Mouse (Mus musculus) forebrain, postnatal 0 days (tissue): ENCODE results near the gene Ugt1a10. TPM values are rescaled to one million over a fixed set of nuclear protein-coding genes. Genes with fewer than 3 reads are reported as not detected.

Source experiments
- ATAC-seq: fragments of 200-750 bp; cut with Nextera tagmentation; 2 replicates; pipeline ENCODE4 v1.8.0; 2017; ENCODE audit warnings: mild to moderate bottlenecking, moderate library complexity
- DNase-seq: peaks from one replicate; pipeline ENCODE4 v3.0.0-alpha.2; 2015
- H3K27ac ChIP-seq: fragments of 300-500 bp; sonication (generic); 2 replicates; pipeline ENCODE4 v1.5.1; 2014; ENCODE audit warnings: low read depth, mild to moderate bottlenecking, antibody characterized with exemption, low read length, moderate library complexity, mixed read lengths
- H3K27me3 ChIP-seq: fragments of 300-500 bp; sonication (generic); 2 replicates; pipeline ENCODE4 v1.6.1; 2014; ENCODE audit warnings: mild to moderate bottlenecking, low read length, mixed read lengths; ENCODE audit not compliant: insufficient read depth
- H3K36me3 ChIP-seq: fragments of 300-500 bp; sonication (generic); 2 replicates; pipeline ENCODE4 v1.6.1; 2014; ENCODE audit warnings: mild to moderate bottlenecking, moderate library complexity; ENCODE audit not compliant: insufficient read depth
- H3K4me1 ChIP-seq: fragments of 300-500 bp; sonication (generic); 2 replicates; pipeline ENCODE4 v1.6.1; 2014; ENCODE audit warnings: antibody characterized with exemption; ENCODE audit not compliant: insufficient read depth
- H3K4me2 ChIP-seq: fragments of 300-500 bp; sonication (generic); 2 replicates; pipeline ENCODE4 v1.6.1; 2014; ENCODE audit warnings: low read depth, mild to moderate bottlenecking, moderate library complexity
- H3K4me3 ChIP-seq: fragments of 300-500 bp; sonication (generic); 2 replicates; pipeline ENCODE4 v1.5.1; 2014; ENCODE audit warnings: low read depth, low read length, mixed read lengths
- H3K9ac ChIP-seq: fragments of 300-500 bp; sonication (generic); 2 replicates; pipeline ENCODE4 v1.6.1; 2014; ENCODE audit warnings: mild to moderate bottlenecking
- H3K9me3 ChIP-seq: fragments of 300-500 bp; sonication (generic); 2 replicates; pipeline ENCODE4 v1.6.1; 2016; ENCODE audit warnings: low read length
- CTCF ChIP-seq: sonication (generic); IDR thresholded peaks from 2 replicates; pipeline ENCODE4 v1.5.1; 2016; ENCODE audit warnings: antibody characterized with exemption, control low read depth, low read depth
- WGBS: fragments of 180-500 bp; shearing (Covaris S2); extraction: QIAGEN DNeasy Blood & Tissue Kit; methylation state at CpG from one replicate; pipeline ENCODE4 v1.1.7; 2014; 5-methylcytosine and 5-hydroxymethylcytosine counted together
- microRNA-seq, 2 experiments: library from miRNA; unstranded; fragments of <30 nt; microRNA quantifications; one replicate each; pipeline ENCODE4; 2016
- polyA plus RNA-seq: library from polyadenylated mRNA; unstranded; fragments of >200 nt; fragmentation: Nextera tagmentation; extraction: Ambion mirVana; gene quantifications from 2 replicates; pipeline ENCODE4 v1.2.1, GENCODE M21; 2015
- total RNA-seq: library from RNA; depleted of rRNA; stranded (reverse); fragments of >200 nt; gene quantifications from 2 replicates; pipeline ENCODE4 v1.2.3, GENCODE M21; 2014; rRNA removed

Ugt1a10 gene
- total and polyA plus RNA-seq, 2 experiments from 2014 or later: not detected

DNA sequence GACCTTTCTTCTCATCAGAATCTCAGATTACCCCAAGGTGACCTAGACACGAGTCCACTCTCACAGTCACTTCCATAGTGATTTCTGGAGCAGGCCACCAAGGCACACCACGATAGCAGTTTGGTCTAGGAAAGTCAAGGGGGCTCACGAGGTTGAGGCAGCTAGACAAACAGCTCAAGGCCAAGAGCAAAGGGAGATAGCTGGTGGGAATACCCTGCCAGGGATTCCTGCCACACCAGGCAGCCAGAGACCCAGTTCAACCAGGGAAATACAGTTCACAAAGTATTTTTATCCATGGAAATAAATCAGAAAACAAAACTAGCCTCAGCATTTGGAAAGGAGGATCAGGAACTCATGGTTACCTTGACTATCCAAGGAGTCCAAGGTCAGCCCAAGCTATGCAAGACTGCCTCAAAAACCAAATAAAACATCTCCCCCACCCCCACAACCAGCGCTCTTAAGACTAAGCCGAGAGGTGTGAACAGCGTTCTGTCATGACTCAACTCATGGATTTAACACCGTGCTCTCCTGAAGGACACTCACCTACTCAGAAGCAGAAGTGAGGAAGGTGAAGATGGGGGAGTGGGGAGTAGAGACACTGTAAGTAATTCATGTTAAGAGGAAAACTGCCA lies 209.2 kb downstream of the Ugt1a10 start:
- Histone ChIP-seq H3K4me1 (no peaks in the 10 kb centered on the region), H3K36me3 (peaks cover 100% of the 10 kb centered on the region), H3K9ac (no peak overlapping the region), H3K9me3 (no peaks in the 10 kb centered on the region), H3K27me3 (no peaks in the 10 kb centered on the region), H3K27ac (no peak overlapping the region), H3K4me3 (no peak overlapping the region), H3K4me2 (no peak overlapping the region)
- DNase-seq (no peak), ATAC-seq (no peak)
- TF ChIP-seq CTCF: no peak
- 90% methylated on average over 7 of the region's 7 CpGs for WGBS

DNA sequence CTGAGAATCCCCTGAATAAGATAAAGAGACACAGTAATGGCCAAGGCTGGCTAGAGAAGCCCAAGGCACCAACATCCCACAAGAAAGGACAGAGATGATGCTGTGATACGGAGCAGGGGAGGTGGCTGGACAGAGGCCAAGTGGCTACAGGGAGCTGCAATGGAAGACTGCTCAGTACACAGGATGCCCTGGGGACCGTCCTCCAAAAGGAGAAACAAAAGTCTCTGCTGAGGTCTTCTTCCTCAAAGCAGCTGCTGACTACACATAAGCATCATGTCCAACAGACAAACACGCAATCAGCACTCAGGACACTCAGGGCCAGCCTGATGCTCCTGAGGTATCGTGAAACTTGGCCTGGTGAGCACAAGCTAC lies 209.7 kb downstream of the Ugt1a10 start:
- ATAC-seq (no peak), DNase-seq (no peak)
- Histone ChIP-seq H3K4me2 (no peak overlapping the region), H3K27me3 (no peaks in the 10 kb centered on the region), H3K4me1 (no peaks in the 10 kb centered on the region), H3K4me3 (no peak overlapping the region), H3K36me3 (peaks cover 100% of the 10 kb centered on the region), H3K27ac (no peak overlapping the region), H3K9ac (no peak overlapping the region), H3K9me3 (no peaks in the 10 kb centered on the region)
- no peak for TF ChIP-seq CTCF
- WGBS: 75% methylated on average over 4 of the region's 4 CpGs

DNA sequence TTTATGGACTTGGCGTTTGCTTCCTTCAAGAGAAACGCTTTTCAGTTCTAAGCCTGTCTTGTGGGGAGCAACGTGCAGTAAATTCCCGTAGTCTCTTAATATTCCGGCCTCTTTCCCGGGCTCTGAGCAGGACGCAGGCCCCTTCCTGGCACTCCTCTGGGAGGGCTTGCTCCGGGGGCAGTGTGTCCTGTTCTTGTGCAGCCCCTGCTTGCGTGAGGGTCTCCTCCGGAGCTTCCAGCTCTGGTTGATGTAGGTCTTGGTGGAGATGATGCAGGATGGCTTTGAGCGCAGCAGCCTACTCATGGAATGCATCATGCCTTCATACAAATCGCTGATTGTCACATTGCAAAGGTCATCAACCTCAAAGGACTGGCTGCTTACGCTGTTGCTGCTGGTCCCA lies 210.9 kb downstream of the Ugt1a10 start:
- no peaks in the 10 kb centered on the region for H3K27me3 ChIP-seq
- TF ChIP-seq CTCF: no peak
- no peak overlapping the region for H3K27ac ChIP-seq
- peaks cover 90% of the 10 kb centered on the region for H3K36me3 ChIP-seq
- no peak overlapping the region for H3K4me3 ChIP-seq
- H3K9me3 ChIP-seq: no peaks in the 10 kb centered on the region
- H3K4me1 ChIP-seq: no peaks in the 10 kb centered on the region
- 91% methylated on average over 13 of the region's 13 CpGs for WGBS
- ATAC-seq: no peak
- no peak for DNase-seq
- no peak overlapping the region for H3K9ac ChIP-seq
- H3K4me2 ChIP-seq: no peak overlapping the region

DNA sequence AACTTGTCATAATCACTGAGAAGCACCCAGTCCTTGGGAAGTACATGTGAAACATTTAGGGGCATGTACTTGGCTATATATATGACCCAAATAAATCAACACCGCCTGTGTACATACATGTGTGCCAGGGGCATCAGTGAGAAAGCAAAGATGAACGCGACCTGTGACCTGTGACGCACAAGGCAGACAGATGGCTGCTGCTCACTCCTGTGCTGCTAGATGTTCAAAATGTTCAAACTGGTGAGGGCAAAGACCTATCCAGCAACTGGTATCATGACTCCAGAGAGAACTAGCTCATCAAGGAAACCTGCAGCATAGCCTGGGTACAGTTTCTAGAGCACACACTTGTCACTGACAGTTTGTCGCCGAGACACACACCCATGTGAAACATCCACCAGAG lies 212.3 kb downstream of the Ugt1a10 start:
- H3K36me3 ChIP-seq: peaks cover 82% of the 10 kb centered on the region
- 95% methylated on average over 6 of the region's 6 CpGs for WGBS

DNA sequence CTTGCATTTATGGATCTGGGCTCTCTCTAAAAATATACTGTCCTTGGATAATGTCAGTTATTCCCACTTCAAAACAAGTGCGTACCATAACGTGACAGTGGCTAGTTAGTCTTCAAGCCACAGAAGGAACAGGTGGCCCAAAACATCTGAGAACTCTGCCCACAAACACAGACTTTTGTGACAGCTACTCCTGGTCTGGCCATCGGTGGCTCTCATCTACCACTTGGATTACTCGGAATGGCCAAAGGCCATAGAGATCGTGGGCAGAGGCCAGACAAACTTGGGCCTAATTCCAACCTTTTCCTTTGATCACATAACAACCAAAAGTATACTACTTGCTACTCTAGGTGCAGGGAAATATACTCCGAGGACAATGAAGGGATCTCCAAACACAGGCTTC lies 212.9 kb downstream of the Ugt1a10 start:
- H3K4me1 ChIP-seq: no peaks in the 10 kb centered on the region
- H3K27ac ChIP-seq: no peak overlapping the region
- no peak for ATAC-seq
- no peaks in the 10 kb centered on the region for H3K9me3 ChIP-seq
- H3K9ac ChIP-seq: no peak overlapping the region
- WGBS: 88% methylated on average over 6 of the region's 6 CpGs
- H3K4me2 ChIP-seq: no peak overlapping the region
- H3K36me3 ChIP-seq: peaks cover 82% of the 10 kb centered on the region
- no peak for TF ChIP-seq CTCF
- no peaks in the 10 kb centered on the region for H3K27me3 ChIP-seq
- no peak overlapping the region for H3K4me3 ChIP-seq
- no peak for DNase-seq

More for the DNA sequence above, 212.3 kb downstream of the Ugt1a10 start:
- no peak overlapping the region for H3K4me3 ChIP-seq
- no peaks in the 10 kb centered on the region for H3K4me1 ChIP-seq
- TF ChIP-seq CTCF: no peak
- H3K27ac ChIP-seq: no peak overlapping the region
- H3K9ac ChIP-seq: no peak overlapping the region
- ATAC-seq (no peak), DNase-seq (no peak)
- no peaks in the 10 kb centered on the region for H3K9me3 ChIP-seq
- no peaks in the 10 kb centered on the region for H3K27me3 ChIP-seq
- no peak overlapping the region for H3K4me2 ChIP-seq

Small RNA genes within 50 kb of the gene (microRNA-seq; reads per million reads assigned to microRNA genes)
- 0 reads per million in 2 experiments for gene Gm25198

Other genes with a start within 250 kb of the Ugt1a10 start
- 80.2 and 80.4 TPM in 2 replicates for gene Dgkd, start 202.1 kb upstream of the Ugt1a10 start, total RNA-seq
- 30.1 and 37.1 TPM in 2 replicates for gene Dgkd, start 202.1 kb upstream of the Ugt1a10 start, polyA plus RNA-seq
- gene Usp40, start 46.8 kb upstream of the Ugt1a10 start, total RNA-seq: 15.4 and 19.0 TPM in 2 replicates
- gene Usp40, start 46.8 kb upstream of the Ugt1a10 start, polyA plus RNA-seq: 5.1 and 8.0 TPM in 2 replicates
- not detected in 2 replicates for gene Ugt1a9, start 15.4 kb downstream of the Ugt1a10 start, total RNA-seq
- gene Ugt1a9, start 15.4 kb downstream of the Ugt1a10 start, polyA plus RNA-seq: not detected in 2 replicates
- not detected in 2 replicates for gene Ugt1a8, start 32.4 kb downstream of the Ugt1a10 start, total RNA-seq
- gene Ugt1a8, start 32.4 kb downstream of the Ugt1a10 start, polyA plus RNA-seq: not detected in 2 replicates
- 1.2 and 1.9 TPM in 2 replicates for gene Ugt1a7c, start 39.7 kb downstream of the Ugt1a10 start, total RNA-seq
- 1.4 and 1.7 TPM in 2 replicates for gene Ugt1a7c, start 39.7 kb downstream of the Ugt1a10 start, polyA plus RNA-seq
- gene Ugt1a6b, start 47.9 kb downstream of the Ugt1a10 start, total RNA-seq: 2.0 and 2.5 TPM in 2 replicates
- gene Ugt1a6b, start 47.9 kb downstream of the Ugt1a10 start, polyA plus RNA-seq: 2.1 and 2.9 TPM in 2 replicates
- gene Ugt1a6a, start 79.4 kb downstream of the Ugt1a10 start, total RNA-seq: 0.69 and 2.0 TPM in 2 replicates
- 3.8 and 5.1 TPM in 2 replicates for gene Ugt1a6a, start 79.4 kb downstream of the Ugt1a10 start, polyA plus RNA-seq
- not detected in 2 replicates for gene Ugt1a5, start 110.6 kb downstream of the Ugt1a10 start, total RNA-seq
- gene Ugt1a5, start 110.6 kb downstream of the Ugt1a10 start, polyA plus RNA-seq: not detected in 2 replicates
- gene Ugt1a2, start 145.2 kb downstream of the Ugt1a10 start, total RNA-seq: not detected in 2 replicates
- not detected in 2 replicates for gene Ugt1a2, start 145.2 kb downstream of the Ugt1a10 start, polyA plus RNA-seq
- 5.3 and 6.6 TPM in 2 replicates for gene Dnajb3, start 150.4 kb downstream of the Ugt1a10 start, total RNA-seq
- gene Dnajb3, start 150.4 kb downstream of the Ugt1a10 start, polyA plus RNA-seq: 10.7 and 12.4 TPM in 2 replicates
- gene Ugt1a1, start 156.6 kb downstream of the Ugt1a10 start, total RNA-seq: 0.14 TPM in 1 of 2 replicates, not detected in the other
- gene Ugt1a1, start 156.6 kb downstream of the Ugt1a10 start, polyA plus RNA-seq: not detected in 2 replicates
- gene Mroh2a, start 171.6 kb downstream of the Ugt1a10 start, total RNA-seq: 0.23 TPM in 1 of 2 replicates, not detected in the other
- gene Mroh2a, start 171.6 kb downstream of the Ugt1a10 start, polyA plus RNA-seq: 0.35 and 0.36 TPM in 2 replicates
- 77.6 and 88.0 TPM in 2 replicates for gene Hjurp, start 222.2 kb downstream of the Ugt1a10 start, total RNA-seq
- 24.5 and 40.0 TPM in 2 replicates for gene Hjurp, start 222.2 kb downstream of the Ugt1a10 start, polyA plus RNA-seq
- gene Trpm8, start 222.3 kb downstream of the Ugt1a10 start, total RNA-seq: 0.38 TPM in 2 replicates
- 0.19 and 0.36 TPM in 2 replicates for gene Trpm8, start 222.3 kb downstream of the Ugt1a10 start, polyA plus RNA-seq